Mouse (Mus musculus): ENCODE data around the gene Zfp148.
"Not testable (repeated sequence)": the region's sequence is repeated elsewhere in the genome, so short reads cannot be mapped to it uniquely, and the experiment has no call there.

The Zfp148 gene

GRCm38 (mm10) chr16:33465242-33465614 is 84.6 kb downstream of the Zfp148 start:
- no peak for DNase-seq

- DNase-seq = no peak
Observed at GRCm38 (mm10) chr16:33467451-33467850, 86.8 kb downstream of the Zfp148 start.

GRCm38 (mm10) chr16:33469973-33470372 is 89.3 kb downstream of the Zfp148 start:
- no peak for DNase-seq

GRCm38 (mm10) chr16:33474381-33474780 is 93.7 kb downstream of the Zfp148 start:
- DNase-seq = no peak

- DNase-seq = no peak
Observed at GRCm38 (mm10) chr16:33479926-33480325, 99.3 kb downstream of the Zfp148 start.

GRCm38 (mm10) chr16:33481148-33481547 is 100.5 kb downstream of the Zfp148 start:
- DNase-seq = no peak

GRCm38 (mm10) chr16:33482309-33482708 is 101.7 kb downstream of the Zfp148 start:
- no peak for DNase-seq

GRCm38 (mm10) chr16:33487709-33488108 is 107.1 kb downstream of the Zfp148 start:
- DNase-seq = no peak

GRCm38 (mm10) chr16:33494374-33494773 is 113.7 kb downstream of the Zfp148 start:
- DNase-seq = no peak

- DNase-seq = no peak
Observed at GRCm38 (mm10) chr16:33508082-33508481, 127.4 kb downstream of the Zfp148 start.

- DNase-seq = not testable (repeated sequence)
Observed at GRCm38 (mm10) chr16:33509231-33509630, 128.6 kb downstream of the Zfp148 start.

GRCm38 (mm10) chr16:33510856-33511255 is 130.2 kb downstream of the Zfp148 start:
- not testable (repeated sequence) for DNase-seq

- DNase-seq = no peak
Observed at GRCm38 (mm10) chr16:33512555-33512954, 131.9 kb downstream of the Zfp148 start.

- DNase-seq = peak; percentile 40
Observed at GRCm38 (mm10) chr16:33516807-33517565, 136.3 kb downstream of the Zfp148 start, which contains the start of gene Slc12a8. Slc12a8 (plus strand) TSS chr16:33517328.

- peak; percentile 15 for DNase-seq
Observed at GRCm38 (mm10) chr16:33517627-33518026, 137.0 kb downstream of the Zfp148 start.

GRCm38 (mm10) chr16:33518236-33518635 is 137.6 kb downstream of the Zfp148 start:
- DNase-seq = no peak

GRCm38 (mm10) chr16:33519916-33520568 is 139.4 kb downstream of the Zfp148 start:
- DNase-seq = no peak

- DNase-seq = no peak
Observed at GRCm38 (mm10) chr16:33522516-33522915, 141.9 kb downstream of the Zfp148 start.

GRCm38 (mm10) chr16:33523571-33523970 is 142.9 kb downstream of the Zfp148 start:
- DNase-seq = no peak

- no peak for DNase-seq
Observed at GRCm38 (mm10) chr16:33529502-33530454, 149.1 kb downstream of the Zfp148 start.

GRCm38 (mm10) chr16:33531184-33531583 is 150.5 kb downstream of the Zfp148 start:
- DNase-seq = no peak

GRCm38 (mm10) chr16:33536456-33536855 is 155.8 kb downstream of the Zfp148 start:
- DNase-seq = no peak
